Mouse (Mus musculus): ENCODE measurements around the gene Lmntd1.

DNA sequence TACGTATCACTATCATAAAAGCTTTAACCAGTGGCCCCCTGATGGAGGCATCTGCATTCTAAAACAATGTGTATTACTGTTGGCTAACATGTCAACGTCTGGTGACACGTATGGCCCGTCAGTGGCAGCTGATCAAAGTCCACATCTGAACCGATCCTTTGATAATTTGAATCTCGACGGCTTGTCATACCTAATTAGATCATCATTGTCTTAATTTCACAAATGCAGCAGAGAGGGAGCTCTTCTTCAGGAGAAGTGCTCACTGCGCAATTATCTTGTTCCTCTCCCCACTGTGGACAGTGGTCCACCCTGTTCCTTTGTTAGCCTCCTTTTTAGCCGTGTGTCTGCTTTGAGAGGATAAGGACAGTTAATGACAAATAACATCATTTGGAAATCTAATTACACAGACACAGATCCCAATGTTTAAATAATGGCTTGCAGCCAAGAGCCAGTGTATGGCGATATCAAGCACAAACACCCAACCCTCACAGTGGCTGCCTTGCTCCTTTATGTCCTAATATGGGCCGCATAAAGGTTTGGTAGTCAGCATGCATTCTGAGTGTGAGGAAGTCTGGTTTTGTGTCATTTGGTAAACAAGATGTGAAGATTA, 142.4 kb downstream of the Lmntd1 start:
- TF ChIP-seq CTCF (IDR thresholded peaks at IDR 0.05; ENCODE audit: borderline replicate concordance, insufficient read depth, low read length) (no peak), POLR2A (IDR thresholded peaks at IDR 0.05; ENCODE audit: low read depth, low read length) (no peak)

All from embryonic fibroblast, embryonic 13.5 days (primary cell).